Mouse (Mus musculus) layer of hippocampus, adult 11-12 months (tissue): ENCODE results near the gene Gm1123.

Experiments
- DNase-seq: peaks from one replicate; pipeline ENCODE4 v3.0.0; 2022; ENCODE audit warnings: low spot score

Gm1123 gene

GRCm38 (mm10) chr9:99001326-99001725, 34.2 kb downstream of the Gm1123 start:
- no peak for DNase-seq

DNA sequence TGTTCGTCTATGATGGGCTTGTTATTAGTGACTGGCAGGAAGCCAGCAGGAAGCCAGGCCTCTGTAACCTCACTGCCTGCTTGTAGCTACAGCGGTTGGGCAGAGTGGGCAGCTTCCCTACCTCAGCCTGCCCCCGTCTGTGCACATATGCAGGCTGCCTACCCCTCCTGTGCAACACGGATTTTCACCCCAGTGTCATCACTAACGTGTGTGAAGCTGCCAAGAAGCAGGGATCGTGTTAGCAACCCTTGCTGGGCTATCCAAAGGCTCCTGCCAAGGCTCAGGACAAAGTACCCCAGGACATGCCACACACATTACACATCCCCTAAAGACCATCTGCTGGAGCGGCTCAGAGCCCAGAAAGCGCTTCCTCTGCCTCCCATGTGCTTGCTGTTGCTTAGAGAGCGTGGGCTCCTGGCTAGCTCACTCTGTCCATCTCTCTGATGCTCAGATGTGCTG, 35.6 kb downstream of the Gm1123 start:
- DNase-seq, result peak; percentile 55

DNA sequence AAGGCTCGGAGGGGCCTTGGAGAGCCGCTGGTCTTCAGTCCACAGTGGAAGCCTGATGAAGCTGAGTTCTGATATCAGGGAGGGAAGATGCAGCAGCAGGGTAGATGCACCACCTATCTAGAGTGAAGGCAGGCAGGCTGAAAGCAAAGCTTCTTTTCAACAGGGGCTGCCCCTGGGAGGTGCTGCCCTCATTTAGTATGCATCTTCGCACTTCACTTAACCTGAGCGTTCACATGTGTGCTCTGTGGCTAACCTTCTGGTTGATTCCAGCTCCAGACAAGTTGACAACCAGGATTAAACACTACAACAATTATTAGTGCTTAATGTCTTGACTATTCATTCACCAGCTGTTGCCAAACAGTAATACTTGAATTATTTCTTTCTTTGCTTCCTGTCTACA, 41.4 kb downstream of the Gm1123 start:
- no peak for DNase-seq

GRCm38 (mm10) chr9:98987131-98987530, 48.4 kb downstream of the Gm1123 start:
- DNase-seq, result no peak

GRCm38 (mm10) chr9:98986476-98987096, 48.9 kb downstream of the Gm1123 start:
- no peak for DNase-seq

DNA sequence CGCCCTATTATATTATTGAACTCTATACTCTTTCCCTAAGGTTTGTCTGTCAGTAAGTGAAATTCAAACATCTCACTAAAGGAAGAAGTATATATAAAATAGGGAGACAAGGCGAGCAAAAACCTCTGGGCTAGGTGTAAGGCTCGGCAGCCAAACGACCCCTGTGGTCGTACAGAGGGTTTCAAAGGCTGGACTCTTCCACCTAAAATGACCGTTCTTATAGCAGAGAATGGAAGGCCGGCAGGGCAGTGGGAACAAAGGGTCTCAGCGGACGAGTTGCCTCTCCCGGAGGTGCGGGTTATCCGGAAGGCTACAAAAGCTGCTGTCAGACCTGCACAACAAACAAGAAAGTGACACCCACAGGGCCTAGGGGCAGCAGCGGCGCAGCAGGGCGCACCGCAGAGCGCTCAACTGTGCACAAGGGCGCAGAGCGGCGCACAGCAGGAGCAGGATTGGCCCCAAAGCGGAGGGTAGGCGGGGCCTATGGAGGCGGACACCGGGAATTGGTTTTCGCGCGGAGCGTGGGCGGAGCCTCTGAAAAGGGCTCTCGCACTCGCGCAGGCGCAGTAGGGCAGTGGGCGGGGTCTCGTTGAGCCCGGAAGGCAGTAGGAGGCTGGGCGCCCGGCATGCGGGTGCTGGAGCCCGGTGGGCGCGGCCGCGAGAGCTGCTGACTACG, 49.6 kb downstream of the Gm1123 start, which contains the start of gene Faim:
TSS of gene Faim (plus strand) at position 574 of the 676 bp plus-strand sequence.
- DNase-seq, result peak; percentile 100

DNA sequence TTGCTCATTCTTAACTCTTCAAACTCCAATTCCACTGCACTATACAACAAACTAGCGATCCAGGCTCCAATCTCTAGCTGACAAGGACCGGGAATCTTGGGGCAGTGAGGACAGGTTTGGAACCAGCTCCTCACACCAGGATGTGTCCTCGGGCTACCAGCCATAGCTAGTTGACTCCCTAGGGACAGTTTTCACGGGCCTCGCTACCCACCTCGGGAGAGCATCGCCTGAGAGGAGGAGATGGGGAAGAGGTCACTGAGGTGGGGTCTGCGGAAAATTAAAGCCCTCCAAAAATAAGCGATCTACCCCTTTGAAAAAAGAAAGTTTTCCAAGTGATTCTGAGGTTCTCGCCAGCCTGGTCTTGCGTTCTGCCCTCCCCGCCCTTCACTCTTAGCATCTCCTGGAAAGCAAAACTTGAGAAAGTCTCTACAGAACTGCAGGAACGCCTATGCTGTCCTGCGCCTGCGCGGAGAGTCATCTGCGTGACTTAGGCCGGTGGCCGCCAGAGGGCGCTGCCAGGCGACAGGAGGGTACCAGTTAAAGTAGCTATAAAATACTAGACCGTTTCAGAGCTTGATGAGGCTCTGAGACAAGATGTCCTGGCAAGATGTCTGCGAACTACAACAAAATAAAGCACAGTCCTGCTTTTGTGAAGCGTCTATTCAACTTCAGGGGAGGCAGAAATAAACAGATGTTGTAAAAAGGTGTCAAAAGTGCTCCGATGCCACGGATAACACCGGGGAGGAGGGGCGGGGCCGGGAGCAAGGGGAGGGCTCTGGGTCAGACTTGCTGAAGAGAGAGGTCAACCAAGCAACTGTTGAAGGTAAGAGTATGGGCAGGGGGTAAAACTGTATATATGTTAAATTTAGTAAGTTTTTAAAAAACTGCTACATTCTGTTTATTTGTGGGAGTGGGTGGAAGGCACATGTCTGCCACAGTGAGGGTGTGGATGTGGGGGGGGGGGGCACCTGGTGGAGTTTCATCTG, 55.8 kb downstream of the Gm1123 start:
- DNase-seq, result peak; percentile 90

- DNase-seq, result no peak
These were observed 59.0 kb downstream of the Gm1123 start for GRCm38 (mm10) chr9:98976520-98976919.

- DNase-seq, result no peak
These were observed 59.4 kb downstream of the Gm1123 start for GRCm38 (mm10) chr9:98976081-98976480.

DNA sequence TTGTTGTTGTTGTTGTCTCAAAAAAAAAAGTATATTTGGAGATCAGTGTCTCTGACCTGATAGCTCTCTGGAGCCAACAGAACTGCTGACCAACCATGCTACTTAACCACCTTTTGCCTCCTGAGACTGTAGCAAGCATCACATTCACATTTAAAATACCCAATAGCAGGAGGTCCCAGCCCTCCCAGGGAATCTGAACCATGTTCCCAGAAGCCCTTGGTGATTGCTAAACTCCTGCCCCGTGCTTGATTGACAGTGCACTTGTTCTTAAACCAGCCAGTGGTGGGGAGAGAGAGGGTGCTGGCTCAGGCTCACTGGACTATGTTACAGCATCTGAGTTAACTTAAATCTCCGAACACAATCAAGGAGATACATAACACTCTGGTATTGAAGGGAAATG, 60.6 kb downstream of the Gm1123 start:
- no peak for DNase-seq

- DNase-seq, result no peak
These were observed 62.0 kb downstream of the Gm1123 start for GRCm38 (mm10) chr9:98973561-98973960.

- no peak for DNase-seq
These were observed 62.4 kb downstream of the Gm1123 start for GRCm38 (mm10) chr9:98973101-98973521.

- DNase-seq, result no peak
These were observed 70.4 kb downstream of the Gm1123 start for GRCm38 (mm10) chr9:98965084-98965483.

DNA sequence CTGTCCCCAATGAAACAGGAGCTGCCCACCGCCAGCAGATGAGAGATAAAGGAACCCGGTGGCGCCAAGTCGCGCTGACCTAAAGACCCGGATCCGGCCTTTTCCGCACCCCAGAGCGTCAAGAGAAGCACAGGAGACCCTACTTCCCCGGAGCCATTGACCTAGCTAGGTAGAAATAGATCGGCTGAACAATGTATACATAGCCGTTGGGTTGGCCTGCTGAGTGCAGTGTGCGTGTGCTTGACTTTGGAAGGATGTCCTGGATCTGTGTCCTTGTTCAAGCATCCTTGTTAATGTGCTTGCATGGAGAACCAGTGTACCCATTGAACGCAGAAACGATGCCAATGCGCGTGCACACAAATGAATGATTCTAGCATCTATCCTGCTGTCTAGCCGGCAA, 71.9 kb downstream of the Gm1123 start:
- no peak for DNase-seq

DNA sequence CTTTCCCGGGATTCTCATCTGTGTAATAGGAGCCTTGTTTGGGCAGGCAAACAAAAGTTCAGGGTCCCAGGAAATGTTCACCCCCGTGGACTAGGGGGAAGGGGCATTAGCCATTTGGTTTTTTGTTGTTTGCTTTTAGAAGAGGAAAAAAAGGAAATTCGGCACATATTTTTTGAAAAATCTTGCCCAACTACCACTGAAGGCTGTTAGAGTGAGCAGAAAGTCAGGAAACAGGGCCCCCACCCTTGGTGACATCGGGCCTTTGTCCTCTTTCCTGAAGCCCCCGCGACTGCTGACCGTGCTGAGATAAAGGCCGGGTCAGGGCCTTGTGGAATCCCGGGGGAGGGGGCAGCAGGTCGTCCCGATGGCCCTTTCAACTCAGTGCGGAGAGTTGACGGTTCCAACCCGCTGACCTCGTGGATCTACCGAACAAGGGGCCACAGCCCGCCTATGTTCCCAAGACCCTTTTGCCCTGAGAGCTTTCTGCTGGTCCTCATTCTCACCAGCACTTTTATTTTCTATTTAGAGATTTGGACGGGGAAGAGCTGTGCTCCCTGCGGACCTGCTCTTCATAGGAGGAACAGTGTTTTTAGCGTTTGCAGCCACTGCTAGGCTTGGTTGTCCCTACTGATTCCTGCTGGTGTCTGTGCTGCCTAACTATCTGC, 72.9 kb downstream of the Gm1123 start:
- no peak for DNase-seq

DNA sequence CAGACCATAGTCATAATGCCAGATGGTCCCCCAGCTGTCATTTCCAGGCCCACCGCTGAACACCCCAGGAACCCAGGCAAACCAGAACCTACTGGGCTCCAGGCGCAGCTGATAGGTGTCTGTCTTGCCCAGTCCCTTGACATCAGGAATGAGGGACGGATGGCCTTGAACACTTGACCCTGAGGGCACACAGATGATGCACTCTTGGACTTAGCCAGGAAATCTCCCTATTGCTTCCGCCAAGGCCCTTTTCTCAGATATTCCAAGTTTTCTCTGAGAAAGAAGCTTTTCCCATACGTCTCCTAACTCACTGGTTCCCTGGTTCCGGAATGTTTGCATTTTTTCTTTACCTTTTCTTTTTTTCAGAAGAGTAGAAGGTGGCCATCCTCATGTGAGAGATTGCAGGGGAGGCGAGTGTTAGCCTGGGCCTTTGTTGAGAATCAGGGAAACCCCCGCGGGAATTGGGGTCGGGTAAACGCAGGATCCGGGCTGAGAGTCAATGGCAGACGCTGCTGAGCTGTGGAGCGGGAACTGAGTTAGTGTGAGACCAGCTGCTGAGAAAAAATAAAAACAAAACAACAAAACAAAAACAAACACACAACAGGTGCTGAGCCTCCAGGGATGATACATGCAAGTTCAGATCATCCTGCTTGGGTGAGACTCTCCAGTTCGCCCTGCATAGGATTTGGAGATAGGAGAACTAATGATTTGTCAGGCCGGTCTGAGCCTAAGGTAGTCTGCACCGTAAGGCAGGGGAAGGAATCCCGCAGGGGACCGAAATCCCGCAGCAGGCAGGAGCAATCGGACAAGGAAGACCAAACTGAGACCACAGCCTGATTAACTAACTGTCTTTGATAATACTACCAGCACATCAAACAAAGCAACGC, 73.7 kb downstream of the Gm1123 start:
- no peak for DNase-seq

DNA sequence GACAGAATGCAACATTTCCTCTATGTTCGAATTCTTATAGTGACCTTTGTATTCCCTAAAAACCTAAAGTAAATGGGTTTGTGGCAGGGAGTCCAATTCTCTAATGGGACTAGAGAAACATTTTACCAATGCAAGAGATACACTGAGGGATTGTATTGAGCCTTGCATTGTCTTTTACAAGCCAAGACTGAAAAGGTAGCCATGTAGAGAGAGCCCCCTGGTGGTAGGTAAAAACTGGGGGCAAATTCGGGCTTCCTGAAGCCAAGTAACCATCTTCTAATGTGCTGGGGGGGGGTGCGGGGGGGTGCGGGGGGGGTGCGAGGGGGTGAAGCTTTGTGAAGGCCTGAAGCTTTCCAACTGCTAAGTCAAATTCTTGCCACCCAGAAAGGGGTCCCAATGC, 75.2 kb downstream of the Gm1123 start:
- DNase-seq, result no peak

- DNase-seq, result no peak
These were observed 75.7 kb downstream of the Gm1123 start for GRCm38 (mm10) chr9:98959851-98960250.

DNA sequence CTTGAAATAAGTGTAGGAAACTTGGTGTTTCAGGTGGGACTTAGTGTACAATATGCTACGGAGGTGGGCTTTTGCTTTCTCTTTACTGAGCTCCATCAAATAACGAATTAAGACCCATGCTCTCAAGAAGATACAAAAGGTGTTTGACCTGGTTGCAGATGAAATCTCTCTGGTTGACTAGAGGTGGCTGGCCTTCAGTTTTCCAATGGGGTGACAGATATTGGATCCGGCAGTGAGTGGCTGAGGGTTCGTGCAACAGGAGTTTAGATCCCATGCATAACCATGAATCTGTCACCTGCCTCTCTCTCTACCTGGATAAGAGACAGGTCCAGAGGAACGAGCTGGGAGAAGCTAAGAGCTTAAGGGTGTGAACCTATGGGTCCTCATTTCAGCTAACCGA, 76.9 kb downstream of the Gm1123 start:
- no peak for DNase-seq

- DNase-seq, result no peak
These were observed 77.7 kb downstream of the Gm1123 start for GRCm38 (mm10) chr9:98957751-98958351.
